In genomic region chr10:79983670-79984069, GRCm38 (mm10) we compare ENCODE assay signal across 9 mouse cellular contexts. TPM values are rescaled to one million over a fixed set of nuclear protein-coding genes. Genes with fewer than 3 reads are reported as not detected.
A peak's percentile ranks its signal among the peaks of the same experiment; 100 is the strongest.
DNase-seq lines count a peak whose midpoint lies in the region; ATAC-seq and TF ChIP-seq lines count a peak whose summit lies in the region.
"Had no signal": no experiment of that assay in that cellular context is flagged by ENCODE, and none has a peak within 500 bp of the region (broad histone marks: within the 10 kb centered on the region; RNA-seq: fewer than 3 reads in every experiment).

No protein-coding gene starts in this region.

- peaks cover 15% of the 10 kb centered on the region for H3K27me3 ChIP-seq in forebrain, postnatal 0 days (ENCODE audit: insufficient read depth, low read length)
- H3K27me3 ChIP-seq in hindbrain, embryonic 12.5 days = peaks cover 21% of the 10 kb centered on the region

- no peak for DNase-seq in ES-E14 (ENCODE audit: low read depth, low spot score)
- DNase-seq in c-Kit-positive CD71-positive TER-119-positive erythroid progenitor cells, embryonic 14.5 days (ENCODE audit: low spot score) = peak; percentile 77
- DNase-seq in forebrain, postnatal 0 days = peak; percentile 73
- DNase-seq in left cerebral cortex, adult 11 months (ENCODE audit: low spot score) = peak; percentile 63
- peak; percentile 57 for DNase-seq in lung, postnatal 25 days (ENCODE audit: low spot score)
- peak; percentile 71 for DNase-seq in retina, postnatal 1 day
- DNase-seq in thymus, postnatal 4 days = peak; percentile 86

- peaks cover 11 to 27% of the 10 kb centered on the region in 2 experiments for H3K4me1 ChIP-seq in ES-E14 (ENCODE audit: control insufficient read depth in 2 of 2, insufficient read depth in 2 of 2, low read length in 2 of 2, poor library complexity in 1 of 2)
- peaks cover 14% of the 10 kb centered on the region; the same call in 1 of the 2 replicates for H3K4me1 ChIP-seq in forebrain, postnatal 0 days (ENCODE audit: insufficient read depth)
- H3K4me1 ChIP-seq in hindbrain, embryonic 12.5 days = peaks cover 35% of the 10 kb centered on the region

- in situ Hi-C loops in ES-E14 (cut with MboI; ENCODE audit: low sequenced_read_pairs in 2 of 2, unreplicated experiment in 2 of 2) = loop anchor here in 1 of 2 experiments (25.0 kb wide), 1 partner anchor 129 kb away; the partner anchor contains the start of genes Sbno2 and Stk11

- H3K27ac ChIP-seq in ES-E14 (ENCODE audit: insufficient read depth, low read depth, low read length, poor library complexity, severe bottlenecking) = peak overlapping the region; percentile 91
- H3K27ac ChIP-seq in forebrain, postnatal 0 days (ENCODE audit: low read depth, low read length) = peak overlapping the region; percentile 96
- H3K27ac ChIP-seq in hindbrain, embryonic 12.5 days = peak overlapping the region; percentile 95

- ATAC-seq in forebrain, postnatal 0 days = no peak
- peak; percentile 4 for ATAC-seq in hindbrain, embryonic 12.5 days (ENCODE audit: low FRiP score)

- H3K9me3 ChIP-seq in ES-E14 (ENCODE audit: control insufficient read depth, insufficient read depth, low read depth, low read length) = no peaks in the 10 kb centered on the region
- no peaks in the 10 kb centered on the region for H3K9me3 ChIP-seq in forebrain, postnatal 0 days (ENCODE audit: low read length)
- no peaks in the 10 kb centered on the region for H3K9me3 ChIP-seq in hindbrain, embryonic 12.5 days (replicated peaks)

- peak overlapping the region; percentile 94 for H3K9ac ChIP-seq in ES-E14 (ENCODE audit: insufficient read depth, low read depth, low read length, poor library complexity, severe bottlenecking)
- H3K9ac ChIP-seq in forebrain, postnatal 0 days = peak overlapping the region; percentile 66
- peak overlapping the region; percentile 91 for H3K9ac ChIP-seq in hindbrain, embryonic 12.5 days

- peak overlapping the region; percentile 93 for H3K4me2 ChIP-seq in forebrain, postnatal 0 days (ENCODE audit: low read depth)
- peak overlapping the region; percentile 94 for H3K4me2 ChIP-seq in hindbrain, embryonic 12.5 days (replicated peaks)

- peak overlapping the region; percentile 81 to 88 for H3K4me3 ChIP-seq in ES-E14 (ENCODE audit: insufficient read depth in 1 of 2, low read depth in 1 of 2, low read length in 2 of 2, poor library complexity in 1 of 2, severe bottlenecking in 1 of 2)
- H3K4me3 ChIP-seq in forebrain, postnatal 0 days (ENCODE audit: low read depth, low read length) = peak overlapping the region; percentile 77
- peak overlapping the region; percentile 74 for H3K4me3 ChIP-seq in hindbrain, embryonic 12.5 days

- TF ChIP-seq CTCF in forebrain, postnatal 0 days (IDR thresholded peaks at IDR 0.05; ENCODE audit: low read depth) = no peak

- peaks cover 11% of the 10 kb centered on the region; the same call in 1 of the 2 replicates for H3K36me3 ChIP-seq in ES-E14 (ENCODE audit: control insufficient read depth, insufficient read depth, low read length, poor library complexity, severe bottlenecking)
- H3K36me3 ChIP-seq in forebrain, postnatal 0 days (ENCODE audit: insufficient read depth) = peaks cover 8% of the 10 kb centered on the region
- H3K36me3 ChIP-seq in hindbrain, embryonic 12.5 days = peaks cover 13% of the 10 kb centered on the region

- 3% methylated on average over 20 of the region's 21 CpGs for WGBS in forebrain, postnatal 0 days
- under 1% methylated on average over 21 of the region's 21 CpGs for WGBS in hindbrain, embryonic 12.5 days

TF ChIP-seq in ES-E14, 5 proteins besides CTCF, POLR2A, EP300 and RAD21:
- TF ChIP-seq CHD2 (IDR thresholded peaks at IDR 0.05; ENCODE audit: low read depth, low read length) (peak; percentile 92), MAFK (IDR thresholded peaks at IDR 0.05; ENCODE audit: insufficient read depth, low read depth, low read length) (no peak), ZC3H11A (IDR thresholded peaks at IDR 0.05; ENCODE audit: borderline replicate concordance, low read depth, low read length) (no peak), ZNF384 (IDR thresholded peaks at IDR 0.05; ENCODE audit: low read depth, low read length) (no peak), HCFC1 (IDR thresholded peaks at IDR 0.05; ENCODE audit: borderline replicate concordance, insufficient read depth, low read length) (peak; percentile 68; the same call in 1 of the 2 replicates)

RNA-seq across cellular contexts. Expression of gene Tmem259, which starts 0.5 kb away (rescaled TPM):
- 127 and 220 TPM in 2 replicates for total RNA-seq in ES-E14 (2012; rRNA removed)
- 109 and 129 TPM in 2 replicates for total RNA-seq in forebrain, postnatal 0 days (2014; rRNA removed)
- 25.6 and 26.5 TPM in 2 replicates for polyA plus RNA-seq in forebrain, postnatal 0 days (2015; fragmentation: Nextera tagmentation; extraction: Ambion mirVana)
- 23.1 and 25.5 TPM in 2 replicates for polyA plus RNA-seq in hindbrain, embryonic 12.5 days (2016; fragmentation: Nextera tagmentation; extraction: Ambion mirVana)

RNA-seq across cellular contexts. Expression of gene Cnn2, which starts 4.7 kb away (rescaled TPM):
- 94.1 and 159 TPM in 2 replicates for total RNA-seq in ES-E14 (2012; rRNA removed)
- total RNA-seq in forebrain, postnatal 0 days (2014; rRNA removed) = 19.5 and 28.2 TPM in 2 replicates
- 15.7 and 17.0 TPM in 2 replicates for polyA plus RNA-seq in forebrain, postnatal 0 days (2015; fragmentation: Nextera tagmentation; extraction: Ambion mirVana)
- polyA plus RNA-seq in hindbrain, embryonic 12.5 days (2016; fragmentation: Nextera tagmentation; extraction: Ambion mirVana) = 178 and 204 TPM in 2 replicates

RNA-seq across cellular contexts. Expression of gene Abca7, which starts 12.6 kb away (rescaled TPM):
- total RNA-seq in ES-E14 (2012; rRNA removed) = 8.8 and 18.9 TPM in 2 replicates
- total RNA-seq in forebrain, postnatal 0 days (2014; rRNA removed) = 6.1 and 6.2 TPM in 2 replicates
- 1.1 TPM in 2 replicates for polyA plus RNA-seq in forebrain, postnatal 0 days (2015; fragmentation: Nextera tagmentation; extraction: Ambion mirVana)
- polyA plus RNA-seq in hindbrain, embryonic 12.5 days (2016; fragmentation: Nextera tagmentation; extraction: Ambion mirVana) = 6.9 and 7.7 TPM in 2 replicates

RNA-seq across cellular contexts. Expression of gene Grin3b, which starts 13.2 kb away (rescaled TPM):
- total RNA-seq in ES-E14 (2012; rRNA removed) = 0.36 and 0.74 TPM in 2 replicates
- total RNA-seq in forebrain, postnatal 0 days (2014; rRNA removed) = 0.14 and 0.15 TPM in 2 replicates
- 0.09 and 0.18 TPM in 2 replicates for polyA plus RNA-seq in forebrain, postnatal 0 days (2015; fragmentation: Nextera tagmentation; extraction: Ambion mirVana)
- 0.23 and 0.44 TPM in 2 replicates for polyA plus RNA-seq in hindbrain, embryonic 12.5 days (2016; fragmentation: Nextera tagmentation; extraction: Ambion mirVana)
- total RNA-seq: hematopoietic stem cell, adult 5-6 weeks had no signal

RNA-seq across cellular contexts. Expression of gene Wdr18, which starts 23.7 kb away (rescaled TPM):
- 155 and 195 TPM in 2 replicates for total RNA-seq in ES-E14 (2012; rRNA removed)
- total RNA-seq in forebrain, postnatal 0 days (2014; rRNA removed) = 58.2 and 84.6 TPM in 2 replicates
- polyA plus RNA-seq in forebrain, postnatal 0 days (2015; fragmentation: Nextera tagmentation; extraction: Ambion mirVana) = 91.9 and 107 TPM in 2 replicates
- 89.4 and 100 TPM in 2 replicates for polyA plus RNA-seq in hindbrain, embryonic 12.5 days (2016; fragmentation: Nextera tagmentation; extraction: Ambion mirVana)
